In the genomic region with DNA sequence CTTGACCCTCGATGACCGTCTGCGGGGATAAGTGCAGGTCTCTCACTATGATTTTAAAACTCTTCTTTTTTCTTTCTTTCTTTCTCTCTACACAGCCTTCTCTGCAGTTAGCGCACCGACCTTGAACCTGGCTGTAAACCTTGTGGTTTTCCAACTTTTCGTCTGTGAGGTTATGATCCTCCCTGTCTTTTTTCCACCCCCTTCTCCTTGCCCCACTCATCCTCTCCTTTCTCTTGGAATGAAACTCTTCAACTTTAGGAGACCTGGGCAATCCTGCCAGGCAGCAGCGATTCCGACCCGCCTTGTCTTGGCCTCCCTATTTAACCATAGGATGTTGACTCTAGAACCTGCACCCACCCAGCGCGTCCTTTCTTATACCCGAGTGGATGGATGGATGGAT, we compare ENCODE assay signal across 8 mouse cellular contexts. TPM values are rescaled to one million over a fixed set of nuclear protein-coding genes. Genes with fewer than 3 reads are reported as not detected.
DNase-seq lines count a peak whose midpoint lies in the region; ATAC-seq and TF ChIP-seq lines count a peak whose summit lies in the region.

No protein-coding gene starts in this region.

- no peak for TF ChIP-seq CTCF in lung, embryonic 14.5 days (IDR thresholded peaks at IDR 0.05; ENCODE audit: low read depth)
- TF ChIP-seq CTCF in olfactory bulb, adult 2 months (IDR thresholded peaks at IDR 0.05; ENCODE audit: insufficient read depth, low read depth, low read length), result no peak

- no peaks in the 10 kb centered on the region for H3K36me3 ChIP-seq in lung, embryonic 14.5 days (ENCODE audit: insufficient read depth)
- no peaks in the 10 kb centered on the region for H3K36me3 ChIP-seq in forebrain, embryonic 13.5 days (ENCODE audit: poor library complexity, severe bottlenecking)
- no peaks in the 10 kb centered on the region for H3K36me3 ChIP-seq in limb, embryonic 11.5 days (ENCODE audit: control insufficient read depth, insufficient read depth, low read length)

- no peak for TF ChIP-seq POLR2A in olfactory bulb, adult 2 months (IDR thresholded peaks at IDR 0.05; ENCODE audit: insufficient read depth, low read depth, low read length)

- H3K27me3 ChIP-seq in lung, embryonic 14.5 days (ENCODE audit: insufficient read depth, low read length), result peaks cover 87% of the 10 kb centered on the region
- H3K27me3 ChIP-seq in forebrain, embryonic 13.5 days, result peaks cover 64% of the 10 kb centered on the region
- peaks cover 33% of the 10 kb centered on the region for H3K27me3 ChIP-seq in limb, embryonic 11.5 days (ENCODE audit: control insufficient read depth, insufficient read depth, low read length)

- H3K27ac ChIP-seq in lung, embryonic 14.5 days (ENCODE audit: low read depth), result no peak overlapping the region
- peak overlapping the region; percentile 78 for H3K27ac ChIP-seq in forebrain, embryonic 13.5 days
- no peak overlapping the region for H3K27ac ChIP-seq in limb, embryonic 11.5 days (replicated peaks; ENCODE audit: low read depth, low read length)
- no peak overlapping the region for H3K27ac ChIP-seq in olfactory bulb, adult 2 months (ENCODE audit: insufficient read depth, low read depth, low read length)

- no peaks in the 10 kb centered on the region for H3K9me3 ChIP-seq in lung, embryonic 14.5 days (ENCODE audit: low read depth, low read length)
- H3K9me3 ChIP-seq in forebrain, embryonic 13.5 days (replicated peaks), result no peaks in the 10 kb centered on the region
- H3K9me3 ChIP-seq in limb, embryonic 11.5 days (ENCODE audit: control insufficient read depth, low read length), result no peaks in the 10 kb centered on the region

- peak; percentile 21 for DNase-seq in lung, embryonic 14.5 days
- no peak for DNase-seq in lung, postnatal 36 days
- DNase-seq in limb, embryonic 11.5 days (ENCODE audit: low spot score), result peak; percentile 57
- no peak for DNase-seq in spleen, adult 12 weeks (ENCODE audit: low spot score)

- peak overlapping the region; percentile 85 for H3K4me2 ChIP-seq in lung, embryonic 14.5 days
- H3K4me2 ChIP-seq in forebrain, embryonic 13.5 days, result peak overlapping the region; percentile 89
- peak overlapping the region; percentile 81 for H3K4me2 ChIP-seq in limb, embryonic 11.5 days (ENCODE audit: low read depth, severe bottlenecking)

- whole genome bisulfite sequencing in lung, embryonic 14.5 days, result 8% methylated on average over 12 of the region's 12 CpGs
- 5% methylated on average over 12 of the region's 12 CpGs for WGBS in forebrain, embryonic 13.5 days
- 2% methylated on average over 12 of the region's 12 CpGs for WGBS in limb, embryonic 11.5 days
- WGBS in olfactory bulb, adult 2 months, result 18% methylated on average over 12 of the region's 12 CpGs

- H3K4me1 ChIP-seq in lung, embryonic 14.5 days (ENCODE audit: insufficient read depth), result 0 out of 2 replicates have a peak, but pooled peaks cover 3% of the 10 kb centered on the region
- peaks cover 24% of the 10 kb centered on the region for H3K4me1 ChIP-seq in forebrain, embryonic 13.5 days
- H3K4me1 ChIP-seq in limb, embryonic 11.5 days (ENCODE audit: control insufficient read depth, insufficient read depth, low read length), result no peaks in the 10 kb centered on the region
- H3K4me1 ChIP-seq in olfactory bulb, adult 2 months (ENCODE audit: control insufficient read depth, insufficient read depth, low read length), result peaks cover 19% of the 10 kb centered on the region

- ATAC-seq in lung, embryonic 14.5 days (ENCODE audit: insufficient read depth), result no peak
- no peak for ATAC-seq in forebrain, embryonic 13.5 days
- ATAC-seq in limb, embryonic 11.5 days (ENCODE audit: insufficient number of reproducible peaks, low FRiP score, low TSS enrichment, low read depth), result no peak
- ATAC-seq in granulocyte monocyte progenitor cell, adult 5-6 weeks (replicated peaks; ENCODE audit: poor library complexity, severe bottlenecking), result no peak
- ATAC-seq in activated CD4-positive, CD25-positive, alpha-beta regulatory T cell, adult 4 months, result no peak

- peak overlapping the region; percentile 60 for H3K9ac ChIP-seq in lung, embryonic 14.5 days
- peak overlapping the region; percentile 83 for H3K9ac ChIP-seq in forebrain, embryonic 13.5 days
- H3K9ac ChIP-seq in limb, embryonic 11.5 days (ENCODE audit: low read length), result peak overlapping the region; percentile 57; the same call in 1 of the 2 replicates

- peak overlapping the region; percentile 48 for H3K4me3 ChIP-seq in lung, embryonic 14.5 days (ENCODE audit: low read depth, low read length)
- peak overlapping the region; percentile 54 for H3K4me3 ChIP-seq in forebrain, embryonic 13.5 days
- H3K4me3 ChIP-seq in limb, embryonic 11.5 days (ENCODE audit: low read depth, low read length), result peak overlapping the region; percentile 38
- 0 out of 2 replicates have a peak overlapping the region, but pooled peaks have one; percentile 44 for H3K4me3 ChIP-seq in olfactory bulb, adult 2 months (ENCODE audit: insufficient read depth, low read depth, low read length)

RNA-seq across cellular contexts. Expression of gene Tbr1, which starts 9.8 kb away (rescaled TPM):
- 0.16 and 0.20 TPM in 2 replicates for polyA plus RNA-seq in lung, embryonic 14.5 days (2014; fragmentation: Nextera tagmentation; extraction: Ambion mirVana)
- polyA plus RNA-seq in forebrain, embryonic 13.5 days (2015; fragmentation: Nextera tagmentation; extraction: Ambion mirVana), result 36.3 and 45.1 TPM in 2 replicates
- polyA plus RNA-seq in limb, embryonic 11.5 days (2014; fragmentation: Nextera tagmentation; extraction: Ambion mirVana), result 0.08 and 0.17 TPM in 2 replicates
- polyA plus RNA-seq in olfactory bulb, adult 2 months (2012; ENCODE audit: insufficient read depth, insufficient read length, low replicate concordance, missing spikeins), result not detected in 2 replicates
- total RNA-seq in granulocyte monocyte progenitor cell, adult 5-6 weeks (2014; fragmentation: Nextera tagmentation), result 0.49 TPM in 1 of 2 replicates, not detected in the other
- not detected in 2 replicates for total RNA-seq in granulocyte monocyte progenitor cell, adult 5-6 weeks (2017)
- polyA plus RNA-seq in activated CD4-positive, CD25-positive, alpha-beta regulatory T cell, adult 4 months (2017; shearing (Covaris generic)), result not detected

Comparison
In these comparisons a context has a peak if more than half of its experiments do, and no peak if none do; other contexts are left out.
1. DNase-seq: peak in lung, embryonic 14.5 days (single experiment) and limb, embryonic 11.5 days (single experiment); none in lung, postnatal 36 days (single experiment) and spleen, adult 12 weeks (single experiment).
2. RNA of gene Tbr1, which starts 9.8 kb away (polyA plus RNA-seq): 36.3 to 45.1 TPM in forebrain, embryonic 13.5 days; 0.16 to 0.20 TPM in lung, embryonic 14.5 days, 0.08 to 0.17 TPM in limb, embryonic 11.5 days, not detected in olfactory bulb, adult 2 months and not detected in activated CD4-positive, CD25-positive, alpha-beta regulatory T cell, adult 4 months; every median in the first group is over 10 times any median in the second.
3. Peak in every context shown above with its lines, with median percentiles within 50 percentile points of each other: H3K4me2 ChIP-seq, H3K4me3 ChIP-seq and H3K9ac ChIP-seq.